16 mouse cellular contexts compared by ENCODE assay signal in genomic region chr11:44021638-44022037, GRCm38 (mm10).
"Had no signal": no experiment of that assay in that cellular context is flagged by ENCODE, and none has a peak within 500 bp of the region (broad histone marks: within the 10 kb centered on the region; RNA-seq: fewer than 3 reads in every experiment).

No protein-coding gene starts in this region.

- H3K4me2 ChIP-seq: liver, embryonic 11.5 days; liver, embryonic 15.5 days; neural tube, embryonic 12.5 days had no signal

- H3K4me3 ChIP-seq: layer of hippocampus, adult 2 months; limb, embryonic 10.5 days; liver, embryonic 15.5 days; neural tube, embryonic 12.5 days had no signal

- H3K4me1 ChIP-seq: limb, embryonic 10.5 days; liver, embryonic 15.5 days; neural tube, embryonic 12.5 days had no signal

- H3K27me3 ChIP-seq: liver, embryonic 15.5 days; neural tube, embryonic 12.5 days had no signal

- H3K9ac ChIP-seq: liver, embryonic 15.5 days; neural tube, embryonic 12.5 days had no signal

- H3K27ac ChIP-seq: layer of hippocampus, adult 2 months; limb, embryonic 10.5 days; liver, embryonic 15.5 days; neural tube, embryonic 12.5 days had no signal

- H3K36me3 ChIP-seq: limb, embryonic 10.5 days; liver, embryonic 15.5 days; neural tube, embryonic 12.5 days had no signal

- ATAC-seq: lung, postnatal 0 days had no signal

- H3K9me3 ChIP-seq: limb, embryonic 10.5 days; liver, embryonic 15.5 days; neural tube, embryonic 12.5 days had no signal

- DNase-seq: kidney, postnatal 10 days; kidney, postnatal 4 days; lung, adult 2 months; lung, postnatal 36 days; midbrain, embryonic 14.5 days; retina, postnatal 1 day; right cerebral cortex, postnatal 4 days; spleen, adult 18-20 months; thymus, adult 18-20 months; thymus, postnatal 14 days had no signal
